Mouse (Mus musculus) hindbrain, embryonic 11.5 days (tissue): ENCODE measurements around the gene Mn1. TPM values are rescaled to one million over a fixed set of nuclear protein-coding genes. Genes with fewer than 3 reads are reported as not detected.

Experiments used
- ATAC-seq: fragments of 200-750 bp; cut with Nextera tagmentation; 2 replicates; pipeline ENCODE4 v1.8.0; 2017; ENCODE audit warnings: mild to moderate bottlenecking, moderate TSS enrichment, moderate library complexity; ENCODE audit not compliant: low FRiP score
- DNase-seq: peaks from one replicate; pipeline ENCODE4 v3.0.0-alpha.2; 2015; ENCODE audit warnings: low spot score
- H3K27ac ChIP-seq: fragments of 300-500 bp; sonication (generic); 2 replicates; pipeline ENCODE4 v1.5.1; 2014; ENCODE audit warnings: mild to moderate bottlenecking, low read depth, low read length
- H3K27me3 ChIP-seq: fragments of 300-500 bp; sonication (generic); 2 replicates; pipeline ENCODE4 v1.6.1; 2014; ENCODE audit warnings: mild to moderate bottlenecking, low read length, moderate library complexity, mixed read lengths; ENCODE audit not compliant: control insufficient read depth, insufficient read depth
- H3K36me3 ChIP-seq: fragments of 300-500 bp; sonication (generic); 2 replicates; pipeline ENCODE4 v1.6.1; 2014; ENCODE audit warnings: mild to moderate bottlenecking, low read length, moderate library complexity, mixed read lengths; ENCODE audit not compliant: control insufficient read depth, insufficient read depth
- H3K4me1 ChIP-seq: fragments of 300-500 bp; sonication (generic); replicated peaks from 2 replicates; pipeline ENCODE4 v1.6.1; 2014; ENCODE audit warnings: low read length, mixed read lengths; ENCODE audit not compliant: control insufficient read depth, insufficient read depth
- H3K4me2 ChIP-seq: fragments of 300-500 bp; sonication (generic); replicated peaks from 2 replicates; pipeline ENCODE4 v1.6.1; 2014; ENCODE audit warnings: mild to moderate bottlenecking, low read depth, low read length
- H3K4me3 ChIP-seq: fragments of 300-500 bp; sonication (generic); 2 replicates; pipeline ENCODE4 v1.5.1; 2014; ENCODE audit warnings: low read depth, low read length
- H3K9ac ChIP-seq: fragments of 300-500 bp; sonication (generic); 2 replicates; pipeline ENCODE4 v1.6.1; 2014; ENCODE audit warnings: low read depth, low read length
- H3K9me3 ChIP-seq: fragments of 300-500 bp; sonication (generic); 2 replicates; pipeline ENCODE4 v1.6.1; 2016; ENCODE audit warnings: low read length; ENCODE audit not compliant: control insufficient read depth
- WGBS: fragments of 180-500 bp; shearing (Covaris S2); extraction: QIAGEN DNeasy Blood & Tissue Kit; methylation state at CpG from one replicate; pipeline ENCODE4 v1.1.7; 2014; 5-methylcytosine and 5-hydroxymethylcytosine counted together
- polyA plus RNA-seq: library from polyadenylated mRNA; unstranded; fragments of >200 nt; fragmentation: Nextera tagmentation; extraction: Ambion mirVana; gene quantifications from 2 replicates; pipeline ENCODE4 v1.2.1, GENCODE M21; 2014

The Mn1 gene
- polyA plus RNA-seq, 1 experiment from 2014 or later: 42.5 TPM

DNA sequence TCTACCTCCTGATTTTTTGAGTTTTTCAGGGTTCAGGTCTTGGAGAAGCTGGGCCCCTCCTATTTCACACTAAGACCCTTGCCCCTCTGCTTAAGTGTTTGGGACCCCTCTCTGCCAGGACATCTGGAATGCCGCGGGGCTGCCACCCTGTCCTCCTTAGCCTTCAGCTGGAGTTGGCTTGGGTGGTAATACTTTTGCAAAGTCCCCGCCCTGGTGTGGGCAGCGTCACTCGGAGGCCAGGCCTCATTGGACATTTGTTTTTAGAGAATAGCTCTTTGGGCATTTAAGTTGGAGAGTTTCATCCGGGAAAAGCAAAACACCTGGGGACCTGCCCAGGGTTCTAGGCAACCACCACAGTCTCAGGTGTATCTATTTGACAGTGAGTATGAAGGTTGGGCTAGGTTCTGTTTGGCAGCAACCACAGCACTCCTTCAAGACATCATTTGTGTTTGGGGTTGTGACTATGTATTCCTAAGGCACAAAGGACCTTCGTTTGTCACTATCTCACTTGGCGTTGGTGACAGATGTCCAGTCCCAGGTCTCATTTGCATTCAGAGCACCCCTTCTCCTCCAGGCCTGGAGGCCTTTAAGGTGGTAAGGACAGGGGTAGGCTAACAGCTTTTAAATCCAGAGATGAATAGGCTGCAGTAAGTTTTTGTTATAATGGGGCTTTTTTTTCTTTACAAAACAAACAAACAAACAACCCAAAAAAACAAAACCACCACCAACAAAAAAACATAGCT is 5.1 kb downstream of the Mn1 start:
- peak; percentile 62 for DNase-seq
- Histone ChIP-seq H3K4me1 (peaks cover 24% of the 10 kb centered on the region), H3K9me3 (no peaks in the 10 kb centered on the region), H3K27ac (peak overlapping the region; percentile 99), H3K9ac (peak overlapping the region; percentile 100), H3K4me3 (peak overlapping the region; percentile 98), H3K36me3 (peaks cover 6% of the 10 kb centered on the region), H3K27me3 (no peaks in the 10 kb centered on the region), H3K4me2 (peak overlapping the region; percentile 98)
- peak; percentile 55; the same call in 1 of the 2 replicates for ATAC-seq
- WGBS: 27% methylated on average over 8 of the region's 8 CpGs

GRCm38 (mm10) chr5:111423011-111423410 is 5.8 kb downstream of the Mn1 start:
- peak overlapping the region; percentile 98 for H3K4me2 ChIP-seq
- DNase-seq: peak; percentile 69
- H3K4me1 ChIP-seq: peaks cover 30% of the 10 kb centered on the region
- H3K27me3 ChIP-seq: no peaks in the 10 kb centered on the region
- peak overlapping the region; percentile 98 for H3K4me3 ChIP-seq
- 32% methylated on average over 10 of the region's 10 CpGs for WGBS
- H3K9ac ChIP-seq: peak overlapping the region; percentile 100
- peaks cover 6% of the 10 kb centered on the region for H3K36me3 ChIP-seq
- ATAC-seq: peak; percentile 39; the same call in 1 of the 2 replicates
- peak overlapping the region; percentile 99 for H3K27ac ChIP-seq
- H3K9me3 ChIP-seq: no peaks in the 10 kb centered on the region

DNA sequence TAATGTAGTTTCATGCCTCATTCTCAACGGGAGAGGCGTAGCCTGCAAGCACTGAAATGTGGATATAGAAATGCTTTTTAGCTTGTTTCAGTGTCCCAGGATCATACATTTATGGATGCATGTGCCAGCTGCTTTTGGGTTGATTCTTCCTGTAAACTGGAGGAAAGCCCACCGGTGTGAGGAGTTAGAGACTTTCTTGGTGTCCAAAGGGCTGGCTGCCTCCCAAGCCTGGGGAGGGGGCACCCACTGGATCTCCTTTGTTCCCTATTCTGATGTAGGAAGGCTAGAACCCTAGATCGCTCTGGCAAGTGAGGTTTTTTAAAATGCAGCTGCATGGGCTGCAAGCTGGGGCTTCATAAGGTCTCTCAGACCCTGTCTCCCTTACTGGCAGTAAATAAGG is 6.5 kb downstream of the Mn1 start:
- peak overlapping the region; percentile 98 for H3K4me2 ChIP-seq
- peaks cover 36% of the 10 kb centered on the region for H3K4me1 ChIP-seq
- H3K9me3 ChIP-seq: no peaks in the 10 kb centered on the region
- DNase-seq (no peak), ATAC-seq (no peak)
- H3K4me3 ChIP-seq: peak overlapping the region; percentile 98
- peaks cover 6% of the 10 kb centered on the region for H3K36me3 ChIP-seq
- peak overlapping the region; percentile 100 for H3K9ac ChIP-seq
- H3K27me3 ChIP-seq: no peaks in the 10 kb centered on the region
- WGBS: 55% methylated on average over 4 of the region's 4 CpGs
- H3K27ac ChIP-seq: peak overlapping the region; percentile 99; the same call in 1 of the 2 replicates

- WGBS: 75% methylated on average over 9 of the region's 9 CpGs
- Histone ChIP-seq H3K9me3 (no peaks in the 10 kb centered on the region), H3K4me2 (peak overlapping the region; percentile 98), H3K4me3 (peak overlapping the region; percentile 98), H3K9ac (0 out of 2 replicates have a peak overlapping the region, but pooled peaks have one; percentile 1), H3K36me3 (no peaks in the 10 kb centered on the region; the same call in 1 of the 2 replicates), H3K4me1 (peaks cover 35% of the 10 kb centered on the region), H3K27me3 (no peaks in the 10 kb centered on the region), H3K27ac (no peak overlapping the region)
- ATAC-seq (no peak), DNase-seq (no peak)
Measured at GRCm38 (mm10) chr5:111425813-111426212, 8.7 kb downstream of the Mn1 start.

- peak overlapping the region; percentile 98 for H3K4me2 ChIP-seq
- 0 out of 2 replicates have a peak overlapping the region, but pooled peaks have one; percentile 1 for H3K9ac ChIP-seq
- H3K27ac ChIP-seq: no peak overlapping the region
- H3K27me3 ChIP-seq: no peaks in the 10 kb centered on the region
- peak overlapping the region; percentile 98; the same call in 1 of the 2 replicates for H3K4me3 ChIP-seq
- DNase-seq: no peak
- 54% methylated on average over 5 of the region's 5 CpGs for WGBS
- H3K4me1 ChIP-seq: peaks cover 38% of the 10 kb centered on the region
- no peaks in the 10 kb centered on the region for H3K36me3 ChIP-seq
- ATAC-seq: no peak
- no peaks in the 10 kb centered on the region for H3K9me3 ChIP-seq
Measured at GRCm38 (mm10) chr5:111426249-111426648, 9.1 kb downstream of the Mn1 start.

- ATAC-seq (no peak), DNase-seq (no peak)
- H3K4me1 ChIP-seq: peaks cover 43% of the 10 kb centered on the region
- H3K27me3 ChIP-seq: no peaks in the 10 kb centered on the region
- 44% methylated on average over 6 of the region's 6 CpGs for WGBS
- H3K9ac ChIP-seq: no peak overlapping the region
- no peaks in the 10 kb centered on the region for H3K9me3 ChIP-seq
- no peaks in the 10 kb centered on the region for H3K36me3 ChIP-seq
- H3K27ac ChIP-seq: peak overlapping the region; percentile 56; the same call in 1 of the 2 replicates
- peak overlapping the region; percentile 1; the same call in 1 of the 2 replicates for H3K4me3 ChIP-seq
- peak overlapping the region; percentile 8 for H3K4me2 ChIP-seq
Measured at GRCm38 (mm10) chr5:111428882-111429281, 11.7 kb downstream of the Mn1 start.

DNA sequence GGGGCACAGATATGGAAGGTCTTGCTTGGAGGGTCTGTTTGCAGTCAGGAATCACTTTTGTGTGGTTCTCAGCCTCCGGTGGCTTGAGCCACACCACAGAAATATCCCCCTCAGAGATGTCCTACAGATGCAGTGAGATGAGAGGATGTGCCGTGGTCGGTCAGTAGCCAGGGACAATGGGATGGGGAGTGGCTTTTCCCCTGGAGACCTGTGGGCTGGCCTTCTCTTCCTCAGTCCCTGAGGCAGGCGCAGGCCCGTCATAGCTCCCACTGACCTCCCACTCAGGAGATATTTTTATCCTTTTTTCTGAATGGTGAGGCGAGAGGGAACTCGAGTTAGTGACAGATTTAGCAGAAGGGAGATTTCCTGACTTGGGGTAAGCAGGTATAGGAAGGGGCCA is 12.6 kb downstream of the Mn1 start:
- Histone ChIP-seq H3K4me2 (peak overlapping the region; percentile 8; the same call in 1 of the 2 replicates), H3K4me1 (peaks cover 46% of the 10 kb centered on the region), H3K9me3 (no peaks in the 10 kb centered on the region), H3K9ac (peak overlapping the region; percentile 4; the same call in 1 of the 2 replicates), H3K36me3 (no peaks in the 10 kb centered on the region), H3K27ac (no peak overlapping the region), H3K4me3 (peak overlapping the region; percentile 1; the same call in 1 of the 2 replicates), H3K27me3 (no peaks in the 10 kb centered on the region)
- ATAC-seq (no peak), DNase-seq (no peak)
- WGBS: 29% methylated on average over 7 of the region's 7 CpGs

DNA sequence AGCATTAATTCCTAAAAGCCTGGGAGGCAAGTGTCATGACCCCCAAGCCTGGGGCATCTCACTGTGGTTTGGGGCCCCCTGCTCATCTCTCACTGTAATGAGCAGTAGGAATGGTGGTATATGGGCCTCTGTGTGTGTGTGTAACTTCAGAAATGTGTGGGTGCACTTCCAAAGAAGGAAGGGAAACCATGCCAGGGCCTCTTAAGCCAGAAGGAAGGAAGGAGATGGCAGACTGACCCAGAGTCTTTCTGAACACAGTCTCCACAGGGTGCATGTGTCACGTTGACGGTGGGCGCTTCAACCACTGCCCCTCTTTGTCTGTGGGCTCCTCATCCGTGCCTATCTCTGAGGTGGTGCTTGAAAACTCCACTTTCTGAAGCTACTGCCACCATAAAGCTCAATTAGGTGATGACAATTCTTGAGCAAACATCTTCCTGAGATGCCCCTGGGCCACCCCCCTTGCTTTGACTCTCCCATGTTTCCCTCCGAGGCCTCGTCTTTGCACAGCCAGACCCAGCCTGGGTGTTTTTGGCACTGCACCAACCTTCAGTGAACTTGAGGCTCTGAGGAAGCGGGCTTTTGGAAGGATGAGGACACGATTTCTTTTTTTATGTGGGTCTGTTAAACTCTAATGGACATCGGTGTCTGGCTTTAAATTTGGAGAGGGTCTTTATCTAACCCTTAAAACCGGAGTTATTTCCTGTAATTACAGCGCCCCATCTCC is 14.0 kb downstream of the Mn1 start:
- DNase-seq (no peak), ATAC-seq (no peak)
- Histone ChIP-seq H3K9me3 (no peaks in the 10 kb centered on the region), H3K4me1 (peaks cover 44% of the 10 kb centered on the region), H3K4me3 (no peak overlapping the region), H3K9ac (no peak overlapping the region), H3K27me3 (no peaks in the 10 kb centered on the region), H3K27ac (no peak overlapping the region), H3K36me3 (no peaks in the 10 kb centered on the region), H3K4me2 (no peak overlapping the region; the same call in 1 of the 2 replicates)
- WGBS: 71% methylated on average over 11 of the region's 11 CpGs
